Mouse (Mus musculus) gastrocnemius, postnatal 25 days (tissue): Measurements from ENCODE around the gene B4galt7. TPM values are rescaled to one million over a fixed set of nuclear protein-coding genes. Genes with fewer than 3 reads are reported as not detected.

Source experiments
- total RNA-seq, 2 experiments: library from RNA; stranded (reverse); gene quantifications; 1 replicate in 1 of 2; 2 replicates in 1 of 2; pipeline ENCODE4 v1.2.3; 2021

B4galt7 gene
- total RNA-seq, 2 experiments from 2014 or later, result 4.5 to 6.9 TPM

Other genes starting within 250 kb of the B4galt7 start
- gene Lman2, start 237.1 kb upstream of the B4galt7 start, total RNA-seq, result 10 to 100 TPM; 35.1 to 35.7 TPM
- under 1 TPM; 0.15 to 0.35 TPM for gene Rgs14, start 230.2 kb upstream of the B4galt7 start, total RNA-seq
- not detected for gene Slc34a1, start 201.7 kb upstream of the B4galt7 start, total RNA-seq
- gene Pfn3, start 184.7 kb upstream of the B4galt7 start, total RNA-seq, result not detected
- gene F12, start 173.1 kb upstream of the B4galt7 start, total RNA-seq, result not detected
- 10 to 100 TPM in 1 of 2 experiments, 1 to 10 TPM in 1; 9.3 to 10.2 TPM for gene Grk6, start 154.8 kb upstream of the B4galt7 start, total RNA-seq
- gene Prr7, start 135.6 kb upstream of the B4galt7 start, total RNA-seq, result under 1 TPM; 0.51 to 0.79 TPM
- 10 to 100 TPM; 10.3 to 16.1 TPM for gene Dbn1, start 111.8 kb upstream of the B4galt7 start, total RNA-seq
- gene Pdlim7, start 86.2 kb upstream of the B4galt7 start, total RNA-seq, result 100 to 1,000 TPM; 544 to 627 TPM
- 1 to 10 TPM in 1 of 2 experiments, under 1 TPM in 1; 1.00 to 1.0 TPM for gene Dok3, start 70.6 kb upstream of the B4galt7 start, total RNA-seq
- 1 to 10 TPM; 8.1 to 9.0 TPM for gene Ddx41, start 63.2 kb upstream of the B4galt7 start, total RNA-seq
- 10 to 100 TPM; 11.4 to 11.7 TPM for gene Fam193b, start 28.8 kb upstream of the B4galt7 start, total RNA-seq
- gene Tmed9, start 26.2 kb upstream of the B4galt7 start, total RNA-seq, result 10 to 100 TPM; 70.8 to 73.1 TPM
- gene Caml, start 23.1 kb downstream of the B4galt7 start, total RNA-seq, result 1 to 10 TPM; 8.2 to 9.2 TPM
- gene Ddx46, start 35.1 kb downstream of the B4galt7 start, total RNA-seq, result 10 to 100 TPM; 17.1 to 18.5 TPM
- gene B230219D22Rik, start 93.2 kb downstream of the B4galt7 start, total RNA-seq, result 10 to 100 TPM; 25.7 to 29.7 TPM
- 10 to 100 TPM; 27.1 to 28.2 TPM for gene Txndc15, start 114.8 kb downstream of the B4galt7 start, total RNA-seq
- 10 to 100 TPM; 20.2 to 22.0 TPM for gene Pcbd2, start 127.5 kb downstream of the B4galt7 start, total RNA-seq
- gene Catsper3, start 184.7 kb downstream of the B4galt7 start, total RNA-seq, result not detected
- gene Pitx1, start 236.3 kb downstream of the B4galt7 start, total RNA-seq, result under 1 TPM; 0.46 to 0.70 TPM